Mouse (Mus musculus) urinary bladder, adult 2 months (tissue): ENCODE data around the gene Tmem132a. TPM values are rescaled to one million over a fixed set of nuclear protein-coding genes. Genes with fewer than 3 reads are reported as not detected.

Source experiments
- DNase-seq: peaks from one replicate; pipeline ENCODE4 v3.0.0; 2022; ENCODE audit warnings: low spot score
- polyA plus RNA-seq: library from polyadenylated mRNA; depleted of rRNA; stranded (reverse); fragments of >200 nt; gene quantifications from 2 replicates; pipeline ENCODE4 v1.2.3, GENCODE M21; 2012

Gene Tmem132a
- polyA plus RNA-seq, 1 experiment = 16.5 TPM

- DNase-seq = no peak
Observed at GRCm38 (mm10) chr19:10878201-10878837, 8.6 kb upstream of the Tmem132a start.

GRCm38 (mm10) chr19:10871328-10871961 lies 1.7 kb upstream of the Tmem132a start:
- no peak for DNase-seq

- no peak for DNase-seq
Observed at GRCm38 (mm10) chr19:10870676-10871075, 936 bp upstream of the Tmem132a start.

GRCm38 (mm10) chr19:10869241-10869885 lies 377 bp downstream of the Tmem132a start:
- DNase-seq = peak; percentile 66

- DNase-seq = no peak
Observed at GRCm38 (mm10) chr19:10868623-10869141, 1.1 kb downstream of the Tmem132a start.

GRCm38 (mm10) chr19:10867946-10868622 lies 1.7 kb downstream of the Tmem132a start:
- DNase-seq = no peak

- no peak for DNase-seq
Observed at GRCm38 (mm10) chr19:10866351-10866750, 3.4 kb downstream of the Tmem132a start.

- no peak for DNase-seq
Observed at GRCm38 (mm10) chr19:10860072-10860497, 9.7 kb downstream of the Tmem132a start.

- no peak for DNase-seq
Observed at GRCm38 (mm10) chr19:10856520-10856919, 13.2 kb downstream of the Tmem132a start.

GRCm38 (mm10) chr19:10855422-10855821 lies 14.3 kb downstream of the Tmem132a start:
- no peak for DNase-seq

- no peak for DNase-seq
Observed at GRCm38 (mm10) chr19:10847311-10848087, 22.2 kb downstream of the Tmem132a start.

- DNase-seq = no peak
Observed at GRCm38 (mm10) chr19:10846150-10846549, 23.6 kb downstream of the Tmem132a start.

- DNase-seq = no peak
Observed at GRCm38 (mm10) chr19:10845454-10845853, 24.3 kb downstream of the Tmem132a start.

GRCm38 (mm10) chr19:10844206-10844605 lies 25.5 kb downstream of the Tmem132a start:
- DNase-seq = no peak

- no peak for DNase-seq
Observed at GRCm38 (mm10) chr19:10842914-10843313, 26.8 kb downstream of the Tmem132a start.

GRCm38 (mm10) chr19:10841721-10842626 lies 27.8 kb downstream of the Tmem132a start:
- DNase-seq = no peak

- DNase-seq = no peak
Observed at GRCm38 (mm10) chr19:10839010-10839892, 30.5 kb downstream of the Tmem132a start, which contains the start of gene Slc15a3. Gene Slc15a3 (plus strand): TSS chr19:10839727.

- no peak for DNase-seq
Observed at GRCm38 (mm10) chr19:10835671-10836070, 34.1 kb downstream of the Tmem132a start.

GRCm38 (mm10) chr19:10833611-10834010 lies 36.1 kb downstream of the Tmem132a start:
- DNase-seq = no peak
